Mouse (Mus musculus) monocyte, adult 2 months (primary cell): ENCODE data around the gene Hist2h4.
"Not testable (repeated sequence)": the region's sequence is repeated elsewhere in the genome, so short reads cannot be mapped to it uniquely, and the experiment has no call there.

ENCODE experiments used
- DNase-seq, 2 experiments: peaks; one replicate each; pipeline ENCODE4 v3.0.0; 2022; ENCODE audit warnings: low spot score in 2 of 2, low read depth in 1 of 2

Gene Hist2h4

GRCm38 (mm10) chr3:96247356-96248140 lies 15.6 kb downstream of the Hist2h4 start:
- no peak for DNase-seq

- DNase-seq, result not testable (repeated sequence)
Observed at GRCm38 (mm10) chr3:96246427-96246856, 16.7 kb downstream of the Hist2h4 start, which contains the start of gene Hist2h3c1. Gene Hist2h3c1, plus strand, starts transcription at chr3:96246685.

DNA sequence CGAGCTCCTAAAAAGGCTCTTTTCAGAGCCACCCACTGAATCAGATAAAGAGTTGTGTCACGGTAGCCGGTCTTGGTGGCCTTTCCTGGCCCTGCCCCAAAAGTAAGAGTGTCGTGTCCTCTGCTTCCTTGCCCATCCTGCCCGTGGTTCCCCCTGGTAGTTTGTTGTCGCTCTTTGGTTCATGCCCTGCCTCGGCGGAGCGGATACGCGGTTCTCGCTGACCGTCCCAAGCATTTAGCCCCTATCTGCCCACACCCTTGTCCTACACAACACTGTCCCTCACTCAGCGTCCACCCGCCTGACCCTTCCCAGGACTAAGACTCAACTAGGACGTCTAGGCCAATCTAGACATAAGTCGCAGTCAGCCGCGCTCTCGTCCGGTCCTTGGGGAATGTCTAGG lies 17.1 kb downstream of the Hist2h4 start:
- DNase-seq, result not testable (repeated sequence)

GRCm38 (mm10) chr3:96245003-96245886 lies 17.9 kb downstream of the Hist2h4 start, which contains the start of gene Hist2h2aa1:
Gene Hist2h2aa1, plus strand, starts transcription at chr3:96245497.
- peak; percentile 75 to 87 for DNase-seq

DNA sequence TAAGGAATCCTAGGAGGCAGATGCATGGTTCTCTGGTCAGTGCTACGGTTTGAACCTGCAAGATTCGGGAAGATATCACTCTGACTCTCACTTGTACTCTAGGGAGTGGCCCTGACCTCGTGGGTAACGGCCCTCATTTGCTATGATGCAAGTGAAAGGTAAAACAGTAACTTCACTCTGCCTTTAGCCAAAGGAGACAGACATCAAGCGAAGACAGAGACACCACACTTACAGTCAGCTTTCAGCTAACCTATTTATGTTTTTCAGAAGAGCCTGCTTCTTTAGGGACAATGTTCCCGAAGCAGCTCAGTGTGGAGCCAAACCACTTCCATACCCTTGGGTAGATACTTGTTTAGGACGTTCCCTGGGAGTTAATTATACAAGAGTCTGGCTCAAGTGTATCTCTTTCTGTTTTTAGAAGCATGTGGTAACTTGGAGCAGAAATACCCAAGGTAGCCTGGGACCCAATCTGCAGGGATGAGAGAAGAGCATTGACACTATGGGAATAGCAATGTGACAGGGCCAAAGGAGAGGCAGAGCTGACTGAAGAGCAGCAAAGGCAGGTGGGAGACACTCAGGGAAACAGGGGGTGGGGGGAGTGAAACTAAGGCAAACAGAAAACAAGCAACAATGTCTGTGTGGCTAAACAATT lies 19.1 kb downstream of the Hist2h4 start:
- no peak for DNase-seq

DNA sequence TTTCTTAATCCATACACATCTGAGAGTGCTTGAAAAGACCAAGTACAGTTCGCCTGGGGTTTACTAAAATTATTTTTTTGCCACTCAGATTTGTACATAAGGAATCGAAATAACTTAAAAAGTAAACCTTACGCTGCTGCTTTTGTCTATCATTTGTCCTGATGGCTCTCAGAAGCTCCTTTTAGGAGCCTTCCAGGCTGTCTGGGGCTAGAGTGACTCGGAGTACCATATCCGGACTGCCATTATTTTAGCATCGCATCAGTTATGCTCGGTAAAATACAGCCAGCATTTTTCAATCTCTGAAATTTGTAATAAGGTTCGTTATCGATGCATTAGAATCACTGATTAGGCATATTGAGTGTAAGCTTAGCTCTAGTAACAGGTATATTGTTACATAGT lies 22.3 kb downstream of the Hist2h4 start:
- DNase-seq, result no peak

GRCm38 (mm10) chr3:96239949-96240798 lies 22.9 kb downstream of the Hist2h4 start, which contains the start of gene Hist2h2aa2:
Gene Hist2h2aa2, minus strand, starts transcription at chr3:96240276.
- DNase-seq, result peak; percentile 94 to 96

DNA sequence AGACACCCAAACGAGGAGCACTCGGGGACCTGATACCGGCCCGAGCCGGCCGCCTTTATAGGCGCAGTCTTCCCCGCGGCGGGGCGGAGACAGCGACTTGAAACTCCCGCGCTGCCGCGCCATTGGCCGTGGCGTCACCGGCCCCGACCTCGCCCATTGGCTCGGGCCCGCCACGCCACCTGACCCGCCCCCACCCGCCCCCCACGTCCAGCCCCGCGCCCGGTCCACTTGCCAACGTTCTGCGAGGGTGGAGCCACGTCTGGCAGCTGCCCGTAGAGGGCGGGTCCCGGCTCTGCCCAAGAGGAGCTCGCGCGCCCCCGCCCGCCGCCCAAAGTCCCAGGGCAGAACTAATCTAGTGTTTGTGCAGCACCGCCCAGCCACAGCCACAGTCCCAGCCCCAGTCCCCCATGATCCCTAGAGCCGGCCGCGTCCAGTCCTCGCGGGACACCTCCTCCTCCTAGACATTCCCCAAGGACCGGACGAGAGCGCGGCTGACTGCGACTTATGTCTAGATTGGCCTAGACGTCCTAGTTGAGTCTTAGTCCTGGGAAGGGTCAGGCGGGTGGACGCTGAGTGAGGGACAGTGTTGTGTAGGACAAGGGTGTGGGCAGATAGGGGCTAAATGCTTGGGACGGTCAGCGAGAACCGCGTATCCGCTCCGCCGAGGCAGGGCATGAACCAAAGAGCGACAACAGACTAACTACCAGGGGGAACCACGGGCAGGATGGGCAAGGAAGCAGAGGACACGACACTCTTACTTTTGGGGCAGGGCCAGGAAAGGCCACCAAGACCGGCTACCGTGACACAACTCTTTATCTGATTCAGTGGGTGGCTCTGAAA lies 23.9 kb downstream of the Hist2h4 start, which contains the start of gene Hist2h3c2:
Gene Hist2h3c2, minus strand, starts transcription at position 174 of the 840 bp plus-strand sequence.
- DNase-seq, result not testable (repeated sequence)

- no peak for DNase-seq
Observed at GRCm38 (mm10) chr3:96237904-96238511, 25.1 kb downstream of the Hist2h4 start.

- no peak for DNase-seq
Observed at GRCm38 (mm10) chr3:96237335-96237903, 25.7 kb downstream of the Hist2h4 start.

- no peak for DNase-seq
Observed at GRCm38 (mm10) chr3:96236834-96237334, 26.2 kb downstream of the Hist2h4 start.

DNA sequence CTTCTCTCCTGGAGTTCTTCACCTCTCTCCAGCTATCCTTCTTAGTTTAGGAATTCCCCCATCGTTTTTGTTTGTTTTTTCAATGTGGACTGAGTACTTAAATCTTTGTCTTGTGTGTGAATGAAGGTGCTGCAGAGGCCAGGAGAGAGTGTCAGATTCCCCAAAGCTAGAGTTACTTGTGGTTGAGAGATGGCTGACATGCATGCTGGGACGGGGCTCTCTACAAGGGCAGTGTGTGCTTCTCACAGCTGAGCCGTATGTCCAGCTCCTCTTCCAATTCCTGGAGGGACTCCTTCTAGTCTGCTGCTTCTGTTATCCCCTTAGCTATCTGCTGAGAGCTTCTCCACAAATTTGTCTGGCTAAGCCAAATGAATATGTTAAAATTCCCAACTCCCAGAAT lies 27.3 kb downstream of the Hist2h4 start:
- DNase-seq, result no peak

GRCm38 (mm10) chr3:96234914-96235313 lies 28.2 kb downstream of the Hist2h4 start:
- no peak for DNase-seq

- DNase-seq, result no peak
Observed at GRCm38 (mm10) chr3:96231758-96232120, 31.4 kb downstream of the Hist2h4 start.

DNA sequence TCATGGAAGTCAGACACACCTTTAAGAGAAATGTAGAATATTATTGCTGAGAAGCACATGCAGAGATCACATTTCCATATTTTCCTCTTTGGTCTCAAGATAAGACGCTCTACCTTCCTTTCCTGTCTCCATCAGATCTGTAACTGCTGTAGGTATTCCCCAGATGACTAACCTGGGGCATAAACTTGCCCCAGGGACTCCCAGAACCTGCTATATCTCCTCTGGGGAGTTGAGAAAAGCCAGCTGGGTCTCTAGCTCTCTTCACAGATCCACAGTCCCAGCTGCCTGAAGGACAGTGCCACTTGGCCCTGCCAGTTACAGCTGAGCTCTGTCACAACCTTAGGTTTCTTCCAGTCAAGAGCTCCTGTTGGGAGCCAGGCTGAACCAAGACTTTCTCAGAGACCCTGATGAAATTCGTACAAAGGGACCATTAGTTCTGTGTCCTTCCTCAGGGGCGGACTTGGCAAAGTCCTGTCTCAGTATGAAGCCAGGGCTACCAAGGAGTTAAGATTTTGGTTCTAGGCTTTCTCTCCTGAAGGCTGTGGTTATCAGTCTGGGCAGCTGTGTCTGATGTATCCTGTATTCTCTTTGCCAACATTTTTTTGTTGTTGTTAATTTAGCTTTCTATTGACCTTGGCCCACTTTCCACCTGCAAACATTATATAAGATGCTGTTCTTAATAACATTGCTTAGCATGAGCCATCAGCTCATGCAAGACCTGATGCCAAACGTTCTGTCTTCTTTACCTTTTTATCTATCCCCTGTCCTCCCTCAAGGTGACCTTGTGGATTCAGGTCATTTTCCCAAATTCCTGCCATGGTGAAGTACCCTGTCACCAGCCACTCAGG lies 32.0 kb downstream of the Hist2h4 start:
- no peak for DNase-seq

GRCm38 (mm10) chr3:96230404-96230803 lies 32.7 kb downstream of the Hist2h4 start:
- DNase-seq, result no peak

GRCm38 (mm10) chr3:96228828-96229227 lies 34.3 kb downstream of the Hist2h4 start:
- DNase-seq, result no peak
